Mouse (Mus musculus) liver, postnatal 0 days (tissue): ENCODE data around the gene Prkcd.

ENCODE experiments used
- CTCF ChIP-seq: sonication (generic); IDR thresholded peaks from 2 replicates; pipeline ENCODE4 v1.5.1; 2016; ENCODE audit warnings: antibody characterized with exemption, low read depth
- EP300 ChIP-seq: IDR thresholded peaks from 2 replicates; pipeline ENCODE4 v1.6.1; 2016; ENCODE audit warnings: antibody characterized with exemption, low read depth, mild to moderate bottlenecking

GRCm38 (mm10) chr14:30584077-30584476 lies 41.9 kb downstream of the Prkcd start:
- TF ChIP-seq CTCF: no peak
- TF ChIP-seq EP300: no peak
